Mouse (Mus musculus) midbrain, embryonic 12.5 days (tissue): ENCODE data around the gene Efcab11. TPM values are rescaled to one million over a fixed set of nuclear protein-coding genes. Genes with fewer than 3 reads are reported as not detected.

Experiments
- ATAC-seq: fragments of 200-750 bp; cut with Nextera tagmentation; 2 replicates; pipeline ENCODE4 v1.8.0; 2017; ENCODE audit warnings: low read depth, moderate TSS enrichment, moderate library complexity; ENCODE audit not compliant: low FRiP score
- H3K27ac ChIP-seq: fragments of 300-500 bp; sonication (generic); replicated peaks from 2 replicates; pipeline ENCODE4 v1.5.1; 2016; ENCODE audit warnings: mild to moderate bottlenecking
- H3K27me3 ChIP-seq: fragments of 300-500 bp; sonication (generic); 2 replicates; pipeline ENCODE4 v1.6.1; 2016; ENCODE audit warnings: mild to moderate bottlenecking
- H3K36me3 ChIP-seq: fragments of 300-500 bp; sonication (generic); 2 replicates; pipeline ENCODE4 v1.6.1; 2016
- H3K4me1 ChIP-seq: fragments of 300-500 bp; sonication (generic); 2 replicates; pipeline ENCODE4 v1.6.1; 2016
- H3K4me2 ChIP-seq: fragments of 300-500 bp; sonication (generic); replicated peaks from 2 replicates; pipeline ENCODE4 v1.6.1; 2016; ENCODE audit warnings: mild to moderate bottlenecking, moderate library complexity
- H3K4me3 ChIP-seq: fragments of 300-500 bp; sonication (generic); 2 replicates; pipeline ENCODE4 v1.5.1; 2016; ENCODE audit warnings: mild to moderate bottlenecking
- H3K9ac ChIP-seq: fragments of 300-500 bp; sonication (generic); replicated peaks from 2 replicates; pipeline ENCODE4 v1.6.1; 2016; ENCODE audit warnings: mild to moderate bottlenecking, moderate library complexity
- H3K9me3 ChIP-seq: fragments of 300-500 bp; sonication (generic); 2 replicates; pipeline ENCODE4 v1.6.1; 2016; ENCODE audit warnings: mild to moderate bottlenecking
- WGBS: fragments of 180-500 bp; shearing (Covaris S2); methylation state at CpG from one replicate; pipeline ENCODE4 v1.1.7; 2016; 5-methylcytosine and 5-hydroxymethylcytosine counted together
- polyA plus RNA-seq: library from polyadenylated mRNA; unstranded; fragments of >200 nt; fragmentation: Nextera tagmentation; extraction: Ambion mirVana; gene quantifications from 2 replicates; pipeline ENCODE4 v1.2.1, GENCODE M21; 2016

The Efcab11 gene
- polyA plus RNA-seq, 1 experiment from 2014 or later = 17.4 TPM

GRCm38 (mm10) chr12:99864613-99865012 lies 19.6 kb downstream of the Efcab11 start:
- H3K4me1 ChIP-seq = no peaks in the 10 kb centered on the region
- H3K27ac ChIP-seq = no peak overlapping the region
- ATAC-seq = no peak
- no peak overlapping the region for H3K4me2 ChIP-seq
- H3K27me3 ChIP-seq = no peaks in the 10 kb centered on the region
- H3K9ac ChIP-seq = no peak overlapping the region
- no peaks in the 10 kb centered on the region for H3K9me3 ChIP-seq
- no peak overlapping the region for H3K4me3 ChIP-seq
- no peaks in the 10 kb centered on the region for H3K36me3 ChIP-seq

- H3K4me2 ChIP-seq = no peak overlapping the region
- H3K36me3 ChIP-seq = no peaks in the 10 kb centered on the region
- 83% methylated on average over 4 of the region's 4 CpGs for WGBS
- H3K4me3 ChIP-seq = no peak overlapping the region
- H3K27ac ChIP-seq = no peak overlapping the region
- H3K4me1 ChIP-seq = no peaks in the 10 kb centered on the region
- no peaks in the 10 kb centered on the region for H3K27me3 ChIP-seq
- no peak for ATAC-seq
- H3K9me3 ChIP-seq = no peaks in the 10 kb centered on the region
- H3K9ac ChIP-seq = no peak overlapping the region
Measured at GRCm38 (mm10) chr12:99860981-99861380, 23.3 kb downstream of the Efcab11 start.

GRCm38 (mm10) chr12:99859391-99860100 lies 24.7 kb downstream of the Efcab11 start:
- ATAC-seq = no peak
- WGBS = 86% methylated on average over 3 of the region's 3 CpGs
- Histone ChIP-seq H3K27me3 (no peaks in the 10 kb centered on the region), H3K4me3 (no peak overlapping the region), H3K4me2 (no peak overlapping the region), H3K36me3 (no peaks in the 10 kb centered on the region), H3K9ac (no peak overlapping the region), H3K9me3 (no peaks in the 10 kb centered on the region), H3K27ac (no peak overlapping the region), H3K4me1 (no peaks in the 10 kb centered on the region)

- H3K27me3 ChIP-seq = no peaks in the 10 kb centered on the region
- H3K4me1 ChIP-seq = no peaks in the 10 kb centered on the region; the same call in 1 of the 2 replicates
- H3K27ac ChIP-seq = no peak overlapping the region
- H3K9ac ChIP-seq = no peak overlapping the region
- WGBS = 90% methylated on average over 5 of the region's 5 CpGs
- H3K4me3 ChIP-seq = no peak overlapping the region
- H3K9me3 ChIP-seq = no peaks in the 10 kb centered on the region
- no peaks in the 10 kb centered on the region for H3K36me3 ChIP-seq
- no peak for ATAC-seq
- no peak overlapping the region for H3K4me2 ChIP-seq
Measured at GRCm38 (mm10) chr12:99858664-99859063, 25.6 kb downstream of the Efcab11 start.

- Histone ChIP-seq H3K9me3 (no peaks in the 10 kb centered on the region), H3K4me1 (no peaks in the 10 kb centered on the region; the same call in 1 of the 2 replicates), H3K4me2 (no peak overlapping the region), H3K9ac (no peak overlapping the region), H3K4me3 (no peak overlapping the region), H3K36me3 (no peaks in the 10 kb centered on the region), H3K27me3 (no peaks in the 10 kb centered on the region), H3K27ac (no peak overlapping the region)
- no peak for ATAC-seq
- WGBS = 70% methylated on average over 9 of the region's 9 CpGs
Measured at GRCm38 (mm10) chr12:99856011-99856410, 28.2 kb downstream of the Efcab11 start.

- no peak overlapping the region; the same call in 1 of the 2 replicates for H3K9ac ChIP-seq
- H3K27me3 ChIP-seq = no peaks in the 10 kb centered on the region
- H3K27ac ChIP-seq = 0 out of 2 replicates have a peak overlapping the region, but pooled peaks have one; percentile 31
- no peak overlapping the region for H3K4me2 ChIP-seq
- H3K4me3 ChIP-seq = no peak overlapping the region
- 79% methylated on average over 14 of the region's 14 CpGs for whole genome bisulfite sequencing
- no peaks in the 10 kb centered on the region for H3K36me3 ChIP-seq
- ATAC-seq = no peak
- H3K4me1 ChIP-seq = no peaks in the 10 kb centered on the region; the same call in 1 of the 2 replicates
- H3K9me3 ChIP-seq = no peaks in the 10 kb centered on the region
Measured at GRCm38 (mm10) chr12:99853323-99854258, 30.6 kb downstream of the Efcab11 start.

GRCm38 (mm10) chr12:99849996-99850395 lies 34.2 kb downstream of the Efcab11 start:
- H3K27ac ChIP-seq = no peak overlapping the region
- H3K4me3 ChIP-seq = no peak overlapping the region
- no peaks in the 10 kb centered on the region for H3K9me3 ChIP-seq
- H3K4me2 ChIP-seq = no peak overlapping the region
- no peaks in the 10 kb centered on the region for H3K36me3 ChIP-seq
- no peak overlapping the region for H3K9ac ChIP-seq
- H3K4me1 ChIP-seq = peaks cover 3% of the 10 kb centered on the region
- H3K27me3 ChIP-seq = no peaks in the 10 kb centered on the region
- ATAC-seq = no peak
- WGBS = 85% methylated on average over 2 of the region's 2 CpGs

- ATAC-seq = no peak
- no peaks in the 10 kb centered on the region for H3K36me3 ChIP-seq
- no peak overlapping the region for H3K4me3 ChIP-seq
- no peaks in the 10 kb centered on the region for H3K27me3 ChIP-seq
- 94% methylated on average over 8 of the region's 8 CpGs for WGBS
- H3K9me3 ChIP-seq = no peaks in the 10 kb centered on the region
- no peak overlapping the region for H3K27ac ChIP-seq
- peaks cover 3% of the 10 kb centered on the region; the same call in 1 of the 2 replicates for H3K4me1 ChIP-seq
- no peak overlapping the region for H3K4me2 ChIP-seq
- H3K9ac ChIP-seq = no peak overlapping the region
Measured at GRCm38 (mm10) chr12:99844951-99845350, 39.3 kb downstream of the Efcab11 start.

GRCm38 (mm10) chr12:99838703-99839102 lies 45.5 kb downstream of the Efcab11 start:
- H3K4me2 ChIP-seq = no peak overlapping the region
- ATAC-seq = no peak
- H3K27me3 ChIP-seq = no peaks in the 10 kb centered on the region
- no peak overlapping the region for H3K9ac ChIP-seq
- H3K27ac ChIP-seq = no peak overlapping the region
- 88% methylated on average over 14 of the region's 14 CpGs for WGBS
- H3K4me1 ChIP-seq = peaks cover 9% of the 10 kb centered on the region
- H3K9me3 ChIP-seq = no peaks in the 10 kb centered on the region
- no peaks in the 10 kb centered on the region for H3K36me3 ChIP-seq
- H3K4me3 ChIP-seq = no peak overlapping the region

GRCm38 (mm10) chr12:99838109-99838508 lies 46.1 kb downstream of the Efcab11 start:
- no peak overlapping the region for H3K4me3 ChIP-seq
- H3K27ac ChIP-seq = no peak overlapping the region
- no peak overlapping the region for H3K9ac ChIP-seq
- peaks cover 9% of the 10 kb centered on the region for H3K4me1 ChIP-seq
- 0 out of 2 replicates have a peak, but pooled peaks cover 3% of the 10 kb centered on the region for H3K36me3 ChIP-seq
- H3K27me3 ChIP-seq = no peaks in the 10 kb centered on the region
- H3K4me2 ChIP-seq = no peak overlapping the region
- 84% methylated on average over 11 of the region's 11 CpGs for WGBS
- ATAC-seq = no peak
- H3K9me3 ChIP-seq = no peaks in the 10 kb centered on the region

- 0 out of 2 replicates have a peak, but pooled peaks cover 4% of the 10 kb centered on the region for H3K36me3 ChIP-seq
- no peak overlapping the region for H3K4me2 ChIP-seq
- WGBS = 88% methylated on average over 5 of the region's 5 CpGs
- H3K27ac ChIP-seq = no peak overlapping the region
- no peaks in the 10 kb centered on the region for H3K27me3 ChIP-seq
- H3K9me3 ChIP-seq = no peaks in the 10 kb centered on the region
- H3K4me3 ChIP-seq = no peak overlapping the region
- no peak overlapping the region for H3K9ac ChIP-seq
- ATAC-seq = no peak
- peaks cover 9% of the 10 kb centered on the region for H3K4me1 ChIP-seq
Measured at GRCm38 (mm10) chr12:99837528-99837927, 46.7 kb downstream of the Efcab11 start.
